Mouse (Mus musculus) small intestine, adult 2 months (tissue): ENCODE data around the gene Prmt2.

Source experiments
- CTCF ChIP-seq: fragments of 200-500 bp; IDR thresholded peaks from 2 replicates; pipeline ENCODE4 v1.5.1; 2012; ENCODE audit warnings: low read depth, mild to moderate bottlenecking, control low read depth, inconsistent platforms, low read length, moderate library complexity, mixed read lengths; ENCODE audit not compliant: insufficient replicate concordance, insufficient read length; ENCODE audit errors: extremely low read depth
- POLR2A ChIP-seq: fragments of 200-500 bp; IDR thresholded peaks from 2 replicates; pipeline ENCODE4 v1.6.1; 2012; ENCODE audit warnings: low read depth, mild to moderate bottlenecking, control low read depth, inconsistent platforms, low read length, moderate library complexity

GRCm38 (mm10) chr10:76253536-76253935 lies 15.9 kb upstream of the Prmt2 start, which contains the start of gene S100b:
- TF ChIP-seq CTCF: no peak
- TF ChIP-seq POLR2A: no peak
